Mouse (Mus musculus): Measurements from ENCODE around the gene Grm6. TPM values are rescaled to one million over a fixed set of nuclear protein-coding genes. Genes with fewer than 3 reads are reported as not detected.

The Grm6 gene
- polyA plus RNA-seq, 1 experiment from 2014 or later, result not detected

DNA sequence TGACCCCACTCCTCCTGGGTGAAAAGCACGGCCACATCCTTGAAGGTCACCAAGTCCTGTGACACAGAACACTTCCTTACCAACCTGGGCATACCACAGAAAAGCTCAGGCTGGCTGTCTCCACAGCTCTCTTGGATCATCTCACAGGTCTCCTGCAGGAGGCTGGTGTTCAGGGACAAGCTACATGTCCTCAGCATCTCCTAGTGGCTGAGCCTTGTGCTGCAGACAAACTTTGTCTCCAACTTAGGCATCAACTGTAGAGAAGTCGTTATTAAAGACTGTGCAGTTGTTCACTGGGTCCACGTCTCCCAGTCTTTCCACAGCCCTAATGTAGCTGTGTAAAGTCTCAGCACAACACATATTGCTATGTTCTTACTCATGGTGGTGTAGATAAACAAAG lies 33.3 kb downstream of the Grm6 start:
- Histone ChIP-seq H3K4me2 (replicated peaks; ENCODE audit: low read depth) (no peak overlapping the region), H3K27ac (ENCODE audit: low read depth, low read length) (no peak overlapping the region), H3K4me3 (ENCODE audit: low read depth, low read length) (no peak overlapping the region), H3K9me3 (ENCODE audit: control insufficient read depth) (no peaks in the 10 kb centered on the region), H3K27me3 (replicated peaks; ENCODE audit: control insufficient read depth, insufficient read depth, low read length) (no peaks in the 10 kb centered on the region), H3K36me3 (ENCODE audit: control insufficient read depth, insufficient read depth) (no peaks in the 10 kb centered on the region), H3K4me1 (replicated peaks; ENCODE audit: control insufficient read depth, insufficient read depth, low read length) (no peaks in the 10 kb centered on the region), H3K9ac (ENCODE audit: low read depth, low read length) (no peak overlapping the region)
- ATAC-seq, result no peak
- 72% methylated on average over 3 of the region's 3 CpGs for WGBS
- peak; percentile 35; the same call in 1 of the 2 replicates for TF ChIP-seq CTCF (IDR thresholded peaks at IDR 0.05; ENCODE audit: low read depth)

DNA sequence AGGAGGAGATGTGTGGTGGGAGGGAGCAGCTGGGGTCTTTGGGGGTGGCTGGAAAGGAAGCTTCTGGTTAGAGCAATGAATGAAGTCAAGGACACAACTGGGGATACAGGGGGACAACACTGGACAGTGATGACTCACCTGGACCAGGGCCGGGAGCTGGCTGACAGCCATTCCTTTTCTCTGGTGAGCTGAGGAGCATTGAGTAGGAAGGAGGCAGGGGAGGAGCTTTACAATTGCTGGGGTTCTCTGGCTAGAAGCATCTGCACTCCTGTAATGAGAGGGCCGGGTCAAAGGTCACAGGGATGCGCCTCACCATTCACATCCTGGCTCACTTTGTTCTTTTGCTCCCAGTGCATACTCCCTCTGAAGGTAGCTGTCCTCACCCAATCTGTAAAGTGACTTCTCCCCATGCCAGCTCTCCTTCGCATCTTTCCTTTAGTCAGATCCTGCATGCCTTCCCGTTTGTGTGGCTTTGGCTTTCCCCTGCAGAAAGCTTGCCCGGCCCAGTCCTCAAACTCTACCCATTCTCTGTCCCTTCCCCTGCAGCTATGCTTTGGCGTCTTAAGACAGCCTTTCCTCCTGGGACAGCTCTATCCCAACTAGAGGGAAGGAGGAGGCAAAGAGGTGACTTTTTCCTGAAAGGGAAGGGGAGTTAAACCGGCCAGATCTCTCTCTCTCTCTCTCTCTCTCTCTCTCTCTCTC lies 35.9 kb downstream of the Grm6 start:
- H3K27me3 ChIP-seq (replicated peaks; ENCODE audit: control insufficient read depth, insufficient read depth, low read length), result no peaks in the 10 kb centered on the region
- no peak overlapping the region for H3K27ac ChIP-seq (ENCODE audit: low read depth, low read length)
- no peaks in the 10 kb centered on the region for H3K4me1 ChIP-seq (replicated peaks; ENCODE audit: control insufficient read depth, insufficient read depth, low read length)
- 47% methylated on average over 8 of the region's 8 CpGs for WGBS
- H3K4me3 ChIP-seq (ENCODE audit: low read depth, low read length), result no peak overlapping the region
- TF ChIP-seq CTCF (IDR thresholded peaks at IDR 0.05; ENCODE audit: low read depth), result no peak
- H3K36me3 ChIP-seq (ENCODE audit: control insufficient read depth, insufficient read depth), result no peaks in the 10 kb centered on the region
- no peak overlapping the region for H3K9ac ChIP-seq (ENCODE audit: low read depth, low read length)
- no peak for ATAC-seq
- no peaks in the 10 kb centered on the region for H3K9me3 ChIP-seq (ENCODE audit: control insufficient read depth)
- H3K4me2 ChIP-seq (replicated peaks; ENCODE audit: low read depth), result peak overlapping the region; percentile 64

DNA sequence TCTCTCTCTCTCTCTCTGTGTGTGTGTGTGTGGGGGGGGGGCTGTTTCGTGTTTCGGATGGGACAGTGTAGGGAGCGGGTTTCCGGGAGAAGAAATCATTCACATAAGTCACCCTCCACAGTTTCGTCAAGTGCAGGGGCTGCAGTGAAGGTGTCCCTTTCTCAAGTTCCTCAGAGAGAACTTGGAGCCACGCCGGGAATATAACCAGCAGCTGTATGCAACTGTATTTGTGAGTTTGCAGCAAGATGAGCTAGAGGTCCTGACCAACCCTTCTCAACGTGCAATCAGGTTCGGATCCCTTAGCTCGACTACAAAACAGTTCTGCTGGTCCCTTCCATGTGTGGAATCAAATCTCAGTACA lies 36.4 kb downstream of the Grm6 start:
- H3K27me3 ChIP-seq (replicated peaks; ENCODE audit: control insufficient read depth, insufficient read depth, low read length), result no peaks in the 10 kb centered on the region
- no peak for TF ChIP-seq CTCF (IDR thresholded peaks at IDR 0.05; ENCODE audit: low read depth)
- no peaks in the 10 kb centered on the region for H3K36me3 ChIP-seq (ENCODE audit: control insufficient read depth, insufficient read depth)
- 17% methylated on average over 10 of the region's 10 CpGs for WGBS
- H3K4me3 ChIP-seq (ENCODE audit: low read depth, low read length), result peak overlapping the region; percentile 29
- no peaks in the 10 kb centered on the region for H3K9me3 ChIP-seq (ENCODE audit: control insufficient read depth)
- peak overlapping the region; percentile 64 for H3K4me2 ChIP-seq (replicated peaks; ENCODE audit: low read depth)
- H3K9ac ChIP-seq (ENCODE audit: low read depth, low read length), result no peak overlapping the region
- no peak overlapping the region for H3K27ac ChIP-seq (ENCODE audit: low read depth, low read length)
- ATAC-seq, result no peak
- H3K4me1 ChIP-seq (replicated peaks; ENCODE audit: control insufficient read depth, insufficient read depth, low read length), result no peaks in the 10 kb centered on the region

DNA sequence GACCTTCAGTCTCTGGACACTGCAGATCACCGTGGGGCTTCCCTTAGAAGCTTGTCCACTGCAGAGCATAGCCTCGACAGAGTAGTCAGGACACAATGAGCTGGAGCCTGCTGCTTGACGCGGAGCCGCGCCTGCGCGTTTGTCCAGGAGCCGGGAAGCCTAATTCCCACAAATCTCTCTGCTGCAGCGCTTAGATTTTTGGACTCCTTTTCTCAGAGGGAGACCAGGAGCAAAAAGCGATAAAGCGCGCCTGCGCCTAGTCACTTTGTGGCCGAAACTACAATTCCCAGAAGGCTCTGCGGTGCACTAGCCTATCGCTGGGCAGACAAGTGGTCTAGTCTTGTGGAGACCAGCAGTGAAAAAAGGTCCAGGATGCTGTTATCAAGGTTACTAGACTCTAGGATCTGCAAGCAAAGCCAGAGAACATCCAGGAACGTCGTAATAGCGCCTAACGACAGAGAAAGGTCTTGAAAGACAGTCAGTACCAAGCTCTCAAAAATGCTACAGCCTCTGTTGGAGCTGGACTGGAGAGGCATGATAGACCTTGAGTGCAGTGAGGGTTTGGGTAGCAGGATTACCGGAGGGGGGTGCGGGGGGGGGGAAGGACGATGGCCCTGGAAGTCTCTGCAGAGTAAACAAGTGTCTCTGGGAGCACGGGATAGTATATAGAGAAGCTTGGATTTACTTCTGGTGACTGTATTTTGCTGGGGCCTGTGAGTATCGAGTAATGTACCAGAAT lies 37.1 kb downstream of the Grm6 start, which contains the start of gene Zfp454:
Zfp454 (minus strand) TSS at position 262 of the 739 bp plus-strand sequence.
- Histone ChIP-seq H3K4me3 (ENCODE audit: low read depth, low read length) (peak within 1 kb of the TSS; percentile 29), H3K4me2 (replicated peaks; ENCODE audit: low read depth) (peak within 1 kb of the TSS; percentile 64), H3K27me3 (replicated peaks; ENCODE audit: control insufficient read depth, insufficient read depth, low read length) (no peaks in the 10 kb centered on the region), H3K27ac (ENCODE audit: low read depth, low read length) (no peak within 1 kb of the TSS), H3K9ac (ENCODE audit: low read depth, low read length) (no peak within 1 kb of the TSS), H3K36me3 (ENCODE audit: control insufficient read depth, insufficient read depth) (no peaks in the 10 kb centered on the region), H3K9me3 (ENCODE audit: control insufficient read depth) (no peaks in the 10 kb centered on the region), H3K4me1 (replicated peaks; ENCODE audit: control insufficient read depth, insufficient read depth, low read length) (no peaks in the 10 kb centered on the region)
- WGBS, result 5% methylated on average over 26 of the region's 26 CpGs
- no peak for TF ChIP-seq CTCF (IDR thresholded peaks at IDR 0.05; ENCODE audit: low read depth)
- peak; percentile 51 for ATAC-seq

DNA sequence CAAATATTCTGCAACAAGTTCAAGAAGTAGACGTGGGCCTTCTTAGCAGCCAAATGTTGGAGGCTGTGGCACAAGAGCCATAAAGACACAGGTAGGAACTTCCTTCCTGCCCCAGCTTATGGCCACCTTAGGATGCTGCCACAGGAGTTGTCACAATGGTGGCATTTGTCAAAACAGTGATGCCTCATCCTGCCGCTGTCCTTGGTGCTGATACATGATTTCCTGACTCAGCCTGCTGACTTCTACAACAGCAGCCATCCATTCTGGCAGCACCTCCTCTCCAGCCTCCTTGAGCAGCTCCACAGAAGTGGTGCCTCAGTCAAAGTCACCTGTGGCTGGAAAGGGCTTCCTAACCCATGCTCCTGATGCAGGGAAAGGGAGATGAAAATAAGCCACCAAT lies 42.0 kb downstream of the Grm6 start:
- WGBS, result 44% methylated on average over 2 of the region's 2 CpGs
- Histone ChIP-seq H3K27me3 (replicated peaks; ENCODE audit: control insufficient read depth, insufficient read depth, low read length) (no peaks in the 10 kb centered on the region), H3K36me3 (ENCODE audit: control insufficient read depth, insufficient read depth) (no peaks in the 10 kb centered on the region), H3K9ac (ENCODE audit: low read depth, low read length) (no peak overlapping the region), H3K9me3 (ENCODE audit: control insufficient read depth) (no peaks in the 10 kb centered on the region), H3K4me3 (ENCODE audit: low read depth, low read length) (no peak overlapping the region), H3K4me2 (replicated peaks; ENCODE audit: low read depth) (no peak overlapping the region), H3K4me1 (replicated peaks; ENCODE audit: control insufficient read depth, insufficient read depth, low read length) (no peaks in the 10 kb centered on the region), H3K27ac (ENCODE audit: low read depth, low read length) (no peak overlapping the region)
- ATAC-seq, result no peak
- no peak for TF ChIP-seq CTCF (IDR thresholded peaks at IDR 0.05; ENCODE audit: low read depth)

DNA sequence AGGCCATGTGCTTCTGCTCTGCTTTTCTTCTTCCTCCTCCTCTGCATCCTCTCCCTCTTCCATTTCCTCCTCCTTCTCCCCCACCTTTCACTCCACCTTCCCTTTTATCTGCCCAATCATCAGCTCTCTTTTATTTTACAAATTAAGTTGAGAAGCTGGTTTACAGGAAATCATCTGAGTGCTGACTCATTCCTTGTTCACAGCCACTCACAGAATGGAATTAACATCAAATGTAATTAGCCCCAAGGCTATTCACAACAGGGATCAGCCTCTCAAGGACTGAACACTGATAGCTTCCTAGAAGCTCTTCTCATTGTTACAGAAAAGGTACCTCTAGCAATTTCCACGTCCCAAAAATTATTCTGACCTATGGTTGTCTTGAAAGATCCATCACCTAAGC lies 46.9 kb downstream of the Grm6 start:
- 75% methylated on average over 1 of the region's 1 CpGs for WGBS
- H3K36me3 ChIP-seq (ENCODE audit: control insufficient read depth, insufficient read depth), result peaks cover 25% of the 10 kb centered on the region
- H3K9ac ChIP-seq (ENCODE audit: low read depth, low read length), result no peak overlapping the region
- H3K4me1 ChIP-seq (replicated peaks; ENCODE audit: control insufficient read depth, insufficient read depth, low read length), result no peaks in the 10 kb centered on the region
- H3K4me2 ChIP-seq (replicated peaks; ENCODE audit: low read depth), result no peak overlapping the region
- no peak for ATAC-seq
- H3K27me3 ChIP-seq (replicated peaks; ENCODE audit: control insufficient read depth, insufficient read depth, low read length), result no peaks in the 10 kb centered on the region
- no peak overlapping the region for H3K27ac ChIP-seq (ENCODE audit: low read depth, low read length)
- TF ChIP-seq CTCF (IDR thresholded peaks at IDR 0.05; ENCODE audit: low read depth), result no peak
- H3K9me3 ChIP-seq (ENCODE audit: control insufficient read depth), result peaks cover 42% of the 10 kb centered on the region
- no peak overlapping the region for H3K4me3 ChIP-seq (ENCODE audit: low read depth, low read length)
